Mouse (Mus musculus) inflammation-experienced regulatory T-cells, adult 6 months (primary cell): ENCODE measurements around the gene Vps13d. TPM values are rescaled to one million over a fixed set of nuclear protein-coding genes. Genes with fewer than 3 reads are reported as not detected.

Source experiments
- ATAC-seq: one replicate; pipeline ENCODE4 v1.8.0; 2017
- polyA plus RNA-seq, 3 experiments: library from polyadenylated mRNA; unstranded; fragments of 100-300 nt; shearing (Covaris generic); gene quantifications; one replicate each; pipeline ENCODE4 v1.2.1; 2017

Vps13d gene
- 10 to 100 TPM; 10.6 to 27.5 (median 19.6) TPM for polyA plus RNA-seq

- peak; percentile 97 for ATAC-seq
Observed at GRCm38 (mm10) chr4:145194559-145195162, at the start of gene Vps13d. Vps13d (minus strand) TSS chr4:145195005.

GRCm38 (mm10) chr4:145242719-145243350, 48.0 kb upstream of the Vps13d start:
- peak; percentile 5 for ATAC-seq

- peak; percentile 60 for ATAC-seq
Observed at GRCm38 (mm10) chr4:145240723-145241231, 46.0 kb upstream of the Vps13d start.

- ATAC-seq: no peak
Observed at GRCm38 (mm10) chr4:145239049-145239830, 44.4 kb upstream of the Vps13d start.

GRCm38 (mm10) chr4:145236027-145236426, 41.2 kb upstream of the Vps13d start:
- peak; percentile 75 for ATAC-seq

GRCm38 (mm10) chr4:145233487-145234228, 38.9 kb upstream of the Vps13d start:
- no peak for ATAC-seq

- ATAC-seq: no peak
Observed at GRCm38 (mm10) chr4:145231732-145232131, 36.9 kb upstream of the Vps13d start.

GRCm38 (mm10) chr4:145230647-145231046, 35.8 kb upstream of the Vps13d start:
- ATAC-seq: no peak

GRCm38 (mm10) chr4:145229524-145230163, 34.8 kb upstream of the Vps13d start:
- ATAC-seq: peak; percentile 72

GRCm38 (mm10) chr4:145229051-145229450, 34.2 kb upstream of the Vps13d start:
- ATAC-seq: peak; percentile 81

- ATAC-seq: no peak
Observed at GRCm38 (mm10) chr4:145224613-145225012, 29.8 kb upstream of the Vps13d start.

- peak; percentile 48 for ATAC-seq
Observed at GRCm38 (mm10) chr4:145222064-145222463, 27.3 kb upstream of the Vps13d start.

GRCm38 (mm10) chr4:145221379-145221778, 26.6 kb upstream of the Vps13d start:
- ATAC-seq: peak; percentile 79

GRCm38 (mm10) chr4:145220001-145220400, 25.2 kb upstream of the Vps13d start:
- ATAC-seq: no peak

GRCm38 (mm10) chr4:145219240-145219985, 24.6 kb upstream of the Vps13d start:
- no peak for ATAC-seq

GRCm38 (mm10) chr4:145217837-145218236, 23.0 kb upstream of the Vps13d start:
- no peak for ATAC-seq

- no peak for ATAC-seq
Observed at GRCm38 (mm10) chr4:145217046-145217445, 22.2 kb upstream of the Vps13d start.

GRCm38 (mm10) chr4:145215396-145215795, 20.6 kb upstream of the Vps13d start:
- no peak for ATAC-seq

GRCm38 (mm10) chr4:145214786-145215174, 20.0 kb upstream of the Vps13d start:
- ATAC-seq: no peak

- ATAC-seq: peak; percentile 60
Observed at GRCm38 (mm10) chr4:145213999-145214785, 19.4 kb upstream of the Vps13d start.
